Mouse (Mus musculus) midbrain, embryonic 15.5 days (tissue): Measurements from ENCODE around the gene Klf13. TPM values are rescaled to one million over a fixed set of nuclear protein-coding genes. Genes with fewer than 3 reads are reported as not detected.

Source experiments
- ATAC-seq: fragments of 200-750 bp; cut with Nextera tagmentation; replicated peaks from 2 replicates; pipeline ENCODE4 v1.8.0; 2017; ENCODE audit warnings: moderate TSS enrichment
- H3K27ac ChIP-seq: fragments of 300-500 bp; sonication (generic); 2 replicates; pipeline ENCODE4 v1.5.1; 2015; ENCODE audit warnings: mild to moderate bottlenecking, inconsistent platforms
- H3K27me3 ChIP-seq: fragments of 300-500 bp; sonication (generic); replicated peaks from 2 replicates; pipeline ENCODE4 v1.6.1; 2015; ENCODE audit warnings: inconsistent platforms
- H3K36me3 ChIP-seq: fragments of 300-500 bp; sonication (generic); replicated peaks from 2 replicates; pipeline ENCODE4 v1.6.1; 2015; ENCODE audit warnings: inconsistent platforms
- H3K4me1 ChIP-seq: fragments of 300-500 bp; sonication (generic); 2 replicates; pipeline ENCODE4 v1.6.1; 2015; ENCODE audit warnings: inconsistent platforms
- H3K4me2 ChIP-seq: fragments of 300-500 bp; sonication (generic); 2 replicates; pipeline ENCODE4 v1.6.1; 2015; ENCODE audit warnings: inconsistent platforms, mild to moderate bottlenecking, moderate library complexity
- H3K4me3 ChIP-seq: fragments of 300-500 bp; sonication (generic); 2 replicates; pipeline ENCODE4 v1.5.1; 2015; ENCODE audit warnings: mild to moderate bottlenecking, inconsistent platforms
- H3K9ac ChIP-seq: fragments of 300-500 bp; sonication (generic); 2 replicates; pipeline ENCODE4 v1.6.1; 2015; ENCODE audit warnings: mild to moderate bottlenecking, inconsistent platforms
- H3K9me3 ChIP-seq: fragments of 300-500 bp; sonication (generic); 2 replicates; pipeline ENCODE4 v1.6.1; 2016; ENCODE audit warnings: inconsistent platforms
- WGBS: fragments of 180-500 bp; shearing (Covaris S2); methylation state at CpG from one replicate; pipeline ENCODE4 v1.1.7; 2015; ENCODE audit warnings: mixed read lengths; 5-methylcytosine and 5-hydroxymethylcytosine counted together
- polyA plus RNA-seq: library from polyadenylated mRNA; unstranded; fragments of >200 nt; fragmentation: Nextera tagmentation; extraction: Ambion mirVana; gene quantifications from 2 replicates; pipeline ENCODE4 v1.2.1, GENCODE M21; 2015

Gene Klf13
- polyA plus RNA-seq, 1 experiment from 2014 or later = 21.7 TPM

DNA sequence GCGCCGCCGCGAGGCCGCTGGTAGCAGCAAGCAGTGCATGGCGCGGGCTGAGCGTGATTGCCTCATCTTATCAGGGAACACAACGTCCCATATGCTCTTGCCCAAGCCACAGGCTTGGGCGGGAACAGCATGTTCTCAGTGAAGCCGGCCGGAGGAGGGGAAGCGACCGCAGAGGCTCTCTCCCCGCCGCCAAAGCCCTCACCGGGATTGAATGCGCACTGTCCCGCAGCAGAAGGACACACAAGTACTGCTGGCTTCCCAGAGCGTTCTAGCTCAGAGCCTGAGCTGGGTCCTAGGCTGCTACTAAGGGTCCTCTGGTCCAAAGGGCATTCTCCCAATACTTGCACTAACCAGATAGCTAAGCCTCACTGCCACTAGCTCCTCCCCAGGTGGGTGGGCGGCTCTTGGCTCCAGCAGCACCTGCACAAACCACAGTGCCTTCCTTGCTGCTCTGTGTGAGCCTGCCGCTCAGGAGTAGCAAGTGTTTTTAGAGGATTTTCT lies 41.7 kb downstream of the Klf13 start:
- WGBS = 2% methylated on average over 22 of the region's 22 CpGs
- H3K9me3 ChIP-seq = no peaks in the 10 kb centered on the region
- peaks cover 38% of the 10 kb centered on the region for H3K4me1 ChIP-seq
- peak overlapping the region; percentile 33 for H3K4me3 ChIP-seq
- peak; percentile 79 for ATAC-seq
- 0 out of 2 replicates have a peak overlapping the region, but pooled peaks have one; percentile 36 for H3K27ac ChIP-seq
- peak overlapping the region; percentile 41 for H3K9ac ChIP-seq
- no peaks in the 10 kb centered on the region for H3K36me3 ChIP-seq
- H3K27me3 ChIP-seq = no peaks in the 10 kb centered on the region
- peak overlapping the region; percentile 64 for H3K4me2 ChIP-seq

DNA sequence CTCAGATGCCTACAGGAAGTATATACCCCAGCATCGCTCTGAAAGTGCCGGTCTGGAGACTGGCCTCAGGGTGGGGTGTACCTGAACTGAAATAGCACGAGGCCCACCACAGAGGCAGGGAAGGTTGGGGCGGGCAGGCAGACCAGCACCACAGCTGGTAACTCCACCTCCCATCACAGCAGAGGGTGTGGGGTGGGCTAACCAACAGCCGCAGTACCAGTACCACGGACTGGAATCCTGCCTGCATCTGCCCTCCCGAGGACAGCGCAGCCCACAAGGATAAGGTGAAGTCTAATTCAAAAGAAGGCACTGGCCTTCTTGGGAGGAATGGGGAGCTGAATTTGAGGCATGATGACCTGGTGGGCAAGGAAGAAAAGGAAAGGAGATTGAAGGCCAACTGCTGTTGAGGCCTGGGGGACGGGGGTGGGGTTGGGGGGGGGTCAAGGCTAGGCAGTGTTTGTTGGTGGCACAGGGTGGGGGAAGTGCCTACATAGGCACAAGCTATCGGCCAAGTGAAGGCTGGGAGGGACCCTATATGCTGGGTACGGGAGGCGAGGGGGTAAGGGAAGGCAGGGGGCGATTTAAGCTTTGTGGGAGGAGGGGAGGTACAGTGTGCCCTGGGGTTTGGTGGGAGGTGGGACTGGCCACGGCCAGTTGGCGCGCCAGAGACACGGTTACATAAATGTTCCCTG lies 42.3 kb downstream of the Klf13 start:
- H3K4me3 ChIP-seq = peak overlapping the region; percentile 33
- no peak overlapping the region for H3K27ac ChIP-seq
- no peaks in the 10 kb centered on the region for H3K36me3 ChIP-seq
- peak; percentile 72; the same call in 1 of the 2 replicates for ATAC-seq
- no peaks in the 10 kb centered on the region for H3K9me3 ChIP-seq
- WGBS = 24% methylated on average over 17 of the region's 17 CpGs
- H3K9ac ChIP-seq = peak overlapping the region; percentile 41
- H3K4me2 ChIP-seq = peak overlapping the region; percentile 64
- no peaks in the 10 kb centered on the region for H3K27me3 ChIP-seq
- peaks cover 33% of the 10 kb centered on the region for H3K4me1 ChIP-seq

DNA sequence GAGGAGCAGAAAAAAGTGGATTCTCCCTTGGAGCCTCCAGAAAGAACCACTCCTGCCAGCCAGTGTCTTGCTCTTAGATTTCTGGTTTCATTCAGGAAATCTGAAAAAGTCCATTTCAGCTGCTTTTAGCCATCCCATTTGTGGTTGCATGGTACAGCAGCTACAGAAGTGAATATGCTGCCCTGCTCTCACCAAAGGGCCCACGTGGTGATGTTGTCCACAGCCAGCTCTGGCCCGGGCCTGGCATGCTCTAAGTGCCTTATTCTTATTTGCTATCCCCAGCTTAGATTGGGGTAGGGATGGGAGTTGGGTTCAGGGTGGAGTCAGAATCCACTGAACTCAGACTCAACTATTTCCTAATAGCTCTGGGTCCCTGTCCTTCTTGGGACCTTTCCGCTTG lies 43.5 kb downstream of the Klf13 start:
- Histone ChIP-seq H3K9me3 (no peaks in the 10 kb centered on the region), H3K36me3 (no peaks in the 10 kb centered on the region), H3K27me3 (no peaks in the 10 kb centered on the region), H3K27ac (no peak overlapping the region), H3K4me3 (no peak overlapping the region), H3K4me1 (peaks cover 29% of the 10 kb centered on the region), H3K9ac (no peak overlapping the region), H3K4me2 (no peak overlapping the region)
- WGBS = 85% methylated on average over 3 of the region's 3 CpGs
- ATAC-seq = no peak

- Histone ChIP-seq H3K4me3 (no peak overlapping the region), H3K9me3 (no peaks in the 10 kb centered on the region), H3K4me1 (peaks cover 29% of the 10 kb centered on the region), H3K36me3 (no peaks in the 10 kb centered on the region), H3K27me3 (no peaks in the 10 kb centered on the region), H3K4me2 (no peak overlapping the region), H3K27ac (no peak overlapping the region), H3K9ac (no peak overlapping the region)
- ATAC-seq = no peak
- WGBS = 70% methylated on average over 4 of the region's 4 CpGs
Observed at GRCm38 (mm10) chr7:63894662-63895061, 44.1 kb downstream of the Klf13 start.

DNA sequence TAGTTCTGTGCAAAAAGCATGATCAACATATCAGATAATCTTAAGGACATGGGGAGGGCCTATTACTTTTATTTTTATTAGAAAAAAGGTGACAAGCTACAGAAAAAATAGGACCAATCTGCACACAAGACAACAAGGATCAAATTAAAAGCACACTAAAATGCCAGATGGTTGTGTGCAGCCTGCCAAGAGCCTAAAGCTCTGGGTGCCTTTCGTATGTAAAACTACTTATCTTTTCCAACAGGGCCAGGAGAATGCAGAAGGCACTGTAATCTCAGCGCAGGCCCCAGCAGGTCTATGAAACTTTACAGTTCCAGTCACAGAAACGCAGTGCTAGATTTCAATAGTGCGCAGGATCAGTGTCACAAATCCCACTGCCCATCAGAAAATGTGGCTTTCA lies 45.0 kb downstream of the Klf13 start:
- no peak for ATAC-seq
- H3K4me1 ChIP-seq = peaks cover 34% of the 10 kb centered on the region
- no peak overlapping the region for H3K4me2 ChIP-seq
- H3K9me3 ChIP-seq = no peaks in the 10 kb centered on the region
- WGBS = 39% methylated on average over 4 of the region's 4 CpGs
- H3K4me3 ChIP-seq = no peak overlapping the region
- no peak overlapping the region for H3K9ac ChIP-seq
- no peaks in the 10 kb centered on the region for H3K27me3 ChIP-seq
- no peaks in the 10 kb centered on the region for H3K36me3 ChIP-seq
- H3K27ac ChIP-seq = peak overlapping the region; percentile 33; the same call in 1 of the 2 replicates

GRCm38 (mm10) chr7:63893201-63893600 lies 45.5 kb downstream of the Klf13 start:
- H3K9me3 ChIP-seq = no peaks in the 10 kb centered on the region
- no peaks in the 10 kb centered on the region for H3K36me3 ChIP-seq
- no peak for ATAC-seq
- H3K27me3 ChIP-seq = no peaks in the 10 kb centered on the region
- no peak overlapping the region for H3K4me3 ChIP-seq
- WGBS = 63% methylated on average over 5 of the region's 5 CpGs
- H3K27ac ChIP-seq = peak overlapping the region; percentile 33; the same call in 1 of the 2 replicates
- H3K9ac ChIP-seq = no peak overlapping the region
- H3K4me2 ChIP-seq = no peak overlapping the region
- H3K4me1 ChIP-seq = peaks cover 34% of the 10 kb centered on the region

DNA sequence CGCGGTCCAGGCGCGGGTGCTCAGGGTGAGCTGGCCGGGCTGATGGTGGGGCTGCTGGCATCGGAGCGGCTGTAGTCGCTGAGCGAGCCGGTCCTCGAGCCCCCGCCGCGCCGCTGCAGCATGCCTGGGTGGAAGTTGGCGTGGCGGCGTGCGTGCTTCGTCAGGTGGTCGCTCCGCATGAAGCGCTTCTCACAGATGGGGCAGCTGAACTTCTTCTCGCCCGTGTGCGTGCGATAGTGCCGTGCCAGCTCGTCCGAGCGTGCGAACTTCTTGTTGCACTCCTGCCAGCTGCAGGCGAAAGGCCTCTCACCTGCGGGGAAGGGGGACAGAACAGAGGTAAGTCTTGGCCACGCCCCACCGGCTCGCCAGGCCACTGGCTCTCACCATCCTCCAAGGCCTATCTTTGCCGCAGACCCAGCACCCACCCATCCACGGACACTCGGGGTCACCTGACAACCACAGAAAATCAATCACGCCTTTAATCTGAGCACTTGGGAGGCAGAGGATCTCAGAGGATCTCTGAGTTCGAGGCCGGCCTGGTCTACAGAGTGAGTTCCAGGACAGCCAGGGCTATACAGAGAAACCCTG lies 47.1 kb downstream of the Klf13 start:
- Histone ChIP-seq H3K36me3 (no peaks in the 10 kb centered on the region), H3K9ac (no peak overlapping the region), H3K9me3 (no peaks in the 10 kb centered on the region), H3K27me3 (no peaks in the 10 kb centered on the region), H3K27ac (no peak overlapping the region), H3K4me3 (no peak overlapping the region), H3K4me2 (no peak overlapping the region), H3K4me1 (peaks cover 18% of the 10 kb centered on the region)
- 75% methylated on average over 43 of the region's 43 CpGs for WGBS
- ATAC-seq = no peak

GRCm38 (mm10) chr7:63889116-63889975 lies 49.4 kb downstream of the Klf13 start:
- H3K4me2 ChIP-seq = no peak overlapping the region
- 61% methylated on average over 9 of the region's 9 CpGs for WGBS
- no peaks in the 10 kb centered on the region for H3K27me3 ChIP-seq
- no peak overlapping the region for H3K4me3 ChIP-seq
- no peaks in the 10 kb centered on the region for H3K36me3 ChIP-seq
- H3K9ac ChIP-seq = no peak overlapping the region
- H3K9me3 ChIP-seq = no peaks in the 10 kb centered on the region
- no peak; the same call in 1 of the 2 replicates for ATAC-seq
- H3K4me1 ChIP-seq = peaks cover 13% of the 10 kb centered on the region
- H3K27ac ChIP-seq = no peak overlapping the region

DNA sequence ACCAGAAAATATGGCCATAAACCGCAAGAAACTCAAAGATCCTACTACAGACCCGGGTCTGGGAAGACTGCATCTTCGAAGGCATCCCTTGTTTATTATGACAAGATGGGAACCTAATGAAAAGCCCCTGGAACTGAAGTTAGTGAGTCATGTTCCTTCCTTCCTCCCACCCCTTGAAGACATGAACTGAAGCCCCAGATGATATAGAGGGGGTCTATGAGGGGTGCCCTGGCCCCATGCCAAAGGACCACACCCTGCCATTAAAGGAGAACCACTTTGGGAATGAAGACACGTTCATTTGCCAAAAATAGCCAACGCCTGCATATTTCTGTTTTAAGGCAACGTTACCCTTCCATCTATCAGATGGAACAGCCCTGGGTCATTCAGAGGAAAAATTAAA lies 50.0 kb downstream of the Klf13 start:
- Histone ChIP-seq H3K4me2 (no peak overlapping the region), H3K4me1 (peaks cover 10% of the 10 kb centered on the region), H3K9me3 (no peaks in the 10 kb centered on the region), H3K9ac (no peak overlapping the region), H3K27me3 (no peaks in the 10 kb centered on the region), H3K4me3 (no peak overlapping the region), H3K27ac (no peak overlapping the region), H3K36me3 (no peaks in the 10 kb centered on the region)
- WGBS = 83% methylated on average over 6 of the region's 6 CpGs
- ATAC-seq = no peak

DNA sequence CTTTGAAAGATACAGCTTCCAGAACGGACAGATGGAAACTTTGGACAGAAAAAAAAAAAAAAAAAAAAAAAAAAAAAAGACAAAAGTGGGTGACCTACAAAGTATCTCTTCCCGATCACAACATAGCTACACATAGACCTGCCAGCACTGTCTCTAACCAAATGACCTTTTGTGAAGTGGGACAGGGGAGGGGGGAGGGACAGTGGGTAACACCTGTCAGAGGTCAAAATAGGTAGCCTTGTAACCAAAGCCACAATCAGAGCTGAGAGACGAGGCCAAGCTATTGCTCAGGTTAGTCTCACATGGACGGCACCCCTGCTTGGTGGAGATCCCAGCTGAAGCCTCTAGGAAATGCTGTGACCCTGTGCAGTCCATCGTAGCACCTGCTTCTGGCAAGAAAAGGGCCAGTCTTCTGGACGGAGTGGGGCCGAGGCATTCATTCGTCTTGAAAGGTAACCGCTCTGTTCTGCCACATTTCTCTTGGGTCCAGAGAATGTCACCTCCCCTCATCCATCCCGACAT lies 51.1 kb downstream of the Klf13 start:
- H3K9me3 ChIP-seq = no peaks in the 10 kb centered on the region
- H3K4me3 ChIP-seq = no peak overlapping the region
- H3K36me3 ChIP-seq = no peaks in the 10 kb centered on the region
- no peak overlapping the region for H3K9ac ChIP-seq
- no peak overlapping the region for H3K4me2 ChIP-seq
- peaks cover 5% of the 10 kb centered on the region; the same call in 1 of the 2 replicates for H3K4me1 ChIP-seq
- 87% methylated on average over 10 of the region's 10 CpGs for WGBS
- ATAC-seq = no peak
- H3K27ac ChIP-seq = no peak overlapping the region
- no peaks in the 10 kb centered on the region for H3K27me3 ChIP-seq

DNA sequence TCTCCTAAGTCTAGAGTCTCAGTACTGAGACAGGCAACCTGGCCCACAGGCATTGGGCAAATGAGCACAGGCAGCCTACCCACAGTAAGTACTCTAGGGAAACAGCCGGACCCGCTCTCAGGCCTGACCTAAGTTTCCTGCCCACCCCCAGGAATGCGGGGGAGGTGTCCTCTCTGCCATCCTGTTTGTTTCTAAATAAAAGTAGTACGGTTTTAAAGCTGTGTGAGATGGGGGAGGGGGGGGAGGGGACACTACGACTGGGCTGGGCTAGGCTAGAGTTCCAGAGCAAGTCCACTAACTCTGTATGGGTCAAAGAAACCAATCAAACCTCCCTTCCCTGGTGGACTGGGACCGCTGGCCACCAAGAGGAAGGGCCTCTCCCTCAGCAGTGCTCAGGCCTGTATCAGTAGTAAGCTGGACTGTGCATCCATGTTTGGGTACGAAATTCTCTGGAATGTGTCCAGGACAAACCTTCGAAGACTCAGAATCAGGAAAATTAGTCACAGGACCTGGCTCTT lies 51.6 kb downstream of the Klf13 start:
- H3K27me3 ChIP-seq = no peaks in the 10 kb centered on the region
- peaks cover 5% of the 10 kb centered on the region; the same call in 1 of the 2 replicates for H3K4me1 ChIP-seq
- WGBS = 74% methylated on average over 8 of the region's 8 CpGs
- H3K27ac ChIP-seq = no peak overlapping the region
- no peaks in the 10 kb centered on the region for H3K36me3 ChIP-seq
- ATAC-seq = no peak
- no peaks in the 10 kb centered on the region for H3K9me3 ChIP-seq
- no peak overlapping the region for H3K4me3 ChIP-seq
- H3K9ac ChIP-seq = no peak overlapping the region
- no peak overlapping the region for H3K4me2 ChIP-seq

GRCm38 (mm10) chr7:63885025-63885424 lies 53.7 kb downstream of the Klf13 start:
- H3K36me3 ChIP-seq = no peaks in the 10 kb centered on the region
- H3K27me3 ChIP-seq = no peaks in the 10 kb centered on the region
- H3K9me3 ChIP-seq = no peaks in the 10 kb centered on the region
- no peak overlapping the region for H3K27ac ChIP-seq
- 90% methylated on average over 7 of the region's 7 CpGs for WGBS
- no peak overlapping the region for H3K9ac ChIP-seq
- ATAC-seq = no peak
- peaks cover 5% of the 10 kb centered on the region; the same call in 1 of the 2 replicates for H3K4me1 ChIP-seq
- no peak overlapping the region for H3K4me3 ChIP-seq
- H3K4me2 ChIP-seq = no peak overlapping the region
